Mouse (Mus musculus): Measurements from ENCODE around the gene Zranb3. TPM values are rescaled to one million over a fixed set of nuclear protein-coding genes. Genes with fewer than 3 reads are reported as not detected.

Zranb3 gene
- total RNA-seq, 4 experiments from 2014 or later: 3.5 to 5.7 (median 5.3) TPM

DNA sequence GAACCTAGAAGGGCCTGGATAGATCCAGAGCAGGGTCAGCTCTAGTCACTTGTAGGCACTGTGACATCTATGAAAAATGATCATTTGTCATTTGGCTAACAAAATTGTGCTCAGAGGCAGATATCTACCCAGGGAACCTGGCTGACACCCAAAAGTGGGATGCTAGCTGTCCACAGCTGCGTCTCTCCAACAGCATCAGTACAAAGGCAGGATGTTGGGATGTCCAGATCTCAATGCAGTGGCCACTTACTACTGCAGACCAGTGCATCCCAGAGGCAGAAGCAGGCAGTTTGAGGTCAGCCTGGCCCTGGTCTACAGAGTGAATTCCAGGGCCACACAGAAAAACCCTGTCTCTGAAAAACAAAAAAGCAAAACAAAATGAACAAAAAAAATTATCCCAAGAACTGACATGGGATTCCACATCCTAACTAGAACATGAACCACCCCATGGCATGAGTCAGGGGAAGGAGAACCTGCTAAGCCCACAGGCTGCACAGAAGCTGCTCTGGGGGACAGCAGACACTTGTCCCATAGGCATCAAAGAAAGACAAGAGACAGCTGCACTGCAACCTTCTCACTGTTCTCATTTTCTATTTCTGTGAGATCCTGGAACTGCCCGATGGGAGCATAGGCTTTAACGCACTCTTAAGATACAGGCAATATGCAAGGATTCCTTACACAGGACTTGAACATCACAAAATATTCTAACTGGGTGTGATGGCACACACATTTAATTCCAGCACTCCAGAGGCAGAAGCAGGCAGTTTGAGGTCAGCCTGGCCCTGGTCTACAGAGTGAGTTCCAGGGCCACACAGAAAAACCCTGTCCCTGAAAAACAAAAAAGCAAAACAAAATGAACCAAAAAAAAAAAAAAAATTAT, 156.9 kb downstream of the Zranb3 start:
- no peak for DNase-seq (ENCODE audit: low spot score)

DNA sequence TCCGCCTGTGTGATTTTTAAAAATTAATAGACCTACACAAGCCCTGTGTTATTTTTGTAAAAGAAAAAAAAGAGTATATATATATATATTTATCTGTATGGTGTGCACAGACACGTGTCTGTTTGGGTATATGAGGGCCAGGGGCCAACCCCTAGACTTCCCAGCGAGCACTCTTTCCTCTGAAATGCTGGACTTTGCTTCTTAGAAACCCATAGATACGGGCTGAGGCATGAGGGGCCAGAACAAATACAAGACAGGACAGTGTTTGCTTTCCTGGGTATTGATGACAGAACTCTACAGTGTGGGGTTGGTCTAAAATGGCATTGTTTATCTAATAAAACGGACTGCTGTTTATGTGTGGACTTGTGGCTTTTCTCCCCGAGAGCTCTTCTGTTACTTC, 159.3 kb downstream of the Zranb3 start:
- DNase-seq (ENCODE audit: low spot score): no peak

DNA sequence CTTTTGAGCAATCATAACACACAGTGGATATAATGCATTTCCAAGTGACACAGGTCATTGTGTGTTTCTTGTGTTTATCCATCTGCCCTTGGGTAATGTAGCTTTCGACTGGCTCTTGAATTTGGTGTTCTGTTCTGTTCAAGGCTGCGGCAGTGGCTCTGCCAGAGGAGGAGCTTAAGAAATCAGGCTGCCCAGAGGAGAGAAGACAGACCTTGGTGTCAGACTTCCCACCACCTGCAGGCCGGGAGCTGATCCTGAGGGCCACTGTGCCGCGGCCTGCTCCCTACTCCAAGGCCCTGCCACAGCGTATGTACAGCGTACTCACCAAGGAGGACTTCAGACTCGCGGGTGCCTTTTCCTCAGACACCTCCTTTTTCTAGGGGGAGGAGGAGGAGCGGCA, 160.6 kb downstream of the Zranb3 start:
- no peak for DNase-seq (ENCODE audit: low spot score)

GRCm38 (mm10) chr1:127937277-127937676, 165.6 kb downstream of the Zranb3 start:
- no peak for DNase-seq (ENCODE audit: low spot score)

GRCm38 (mm10) chr1:127934322-127934721, 168.5 kb downstream of the Zranb3 start:
- DNase-seq (ENCODE audit: low spot score): no peak

DNA sequence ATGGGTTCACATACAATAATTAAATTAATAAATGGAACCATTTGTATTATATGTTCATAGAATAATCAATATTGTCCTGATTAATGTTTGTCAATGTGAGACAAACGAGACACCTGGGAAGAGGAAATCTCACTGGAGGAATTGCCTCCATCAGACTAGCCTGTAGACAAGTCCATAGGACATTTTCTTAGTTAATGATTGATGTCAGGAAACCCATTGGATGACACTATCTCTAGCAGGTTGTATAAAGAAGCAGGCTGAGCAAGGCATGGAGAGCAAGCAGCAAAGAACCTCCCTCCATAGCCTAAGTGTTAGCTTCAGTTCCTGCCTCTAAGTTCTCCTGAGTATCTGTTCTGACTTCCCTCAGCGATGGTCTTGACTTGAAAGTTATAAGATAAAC, 169.4 kb downstream of the Zranb3 start:
- DNase-seq (ENCODE audit: low spot score): no peak

GRCm38 (mm10) chr1:127915802-127916201, 187.0 kb downstream of the Zranb3 start:
- DNase-seq (ENCODE audit: low spot score): no peak

DNA sequence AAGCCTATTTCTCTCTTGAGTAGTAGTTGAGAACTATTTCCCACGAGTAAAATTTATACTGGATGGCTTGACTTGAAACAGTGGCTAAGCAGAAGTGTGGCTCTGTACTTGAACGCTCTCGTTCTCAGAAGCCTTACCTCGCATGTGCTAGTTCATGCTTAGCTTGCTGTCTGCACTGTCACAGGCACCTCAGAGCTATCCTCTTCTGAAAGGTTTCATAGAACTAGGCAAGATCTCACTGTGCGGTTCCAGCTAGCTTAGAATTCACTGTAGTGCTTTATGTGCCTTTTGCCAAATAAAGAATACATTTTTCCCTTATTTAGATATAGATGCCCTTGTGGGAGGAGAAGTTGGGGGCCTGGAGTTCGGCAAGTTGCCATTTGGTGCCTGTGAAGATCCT, 187.5 kb downstream of the Zranb3 start:
- DNase-seq (ENCODE audit: low spot score): no peak

- DNase-seq (ENCODE audit: low spot score): no peak
These were observed 189.7 kb downstream of the Zranb3 start for GRCm38 (mm10) chr1:127913116-127913515.

DNA sequence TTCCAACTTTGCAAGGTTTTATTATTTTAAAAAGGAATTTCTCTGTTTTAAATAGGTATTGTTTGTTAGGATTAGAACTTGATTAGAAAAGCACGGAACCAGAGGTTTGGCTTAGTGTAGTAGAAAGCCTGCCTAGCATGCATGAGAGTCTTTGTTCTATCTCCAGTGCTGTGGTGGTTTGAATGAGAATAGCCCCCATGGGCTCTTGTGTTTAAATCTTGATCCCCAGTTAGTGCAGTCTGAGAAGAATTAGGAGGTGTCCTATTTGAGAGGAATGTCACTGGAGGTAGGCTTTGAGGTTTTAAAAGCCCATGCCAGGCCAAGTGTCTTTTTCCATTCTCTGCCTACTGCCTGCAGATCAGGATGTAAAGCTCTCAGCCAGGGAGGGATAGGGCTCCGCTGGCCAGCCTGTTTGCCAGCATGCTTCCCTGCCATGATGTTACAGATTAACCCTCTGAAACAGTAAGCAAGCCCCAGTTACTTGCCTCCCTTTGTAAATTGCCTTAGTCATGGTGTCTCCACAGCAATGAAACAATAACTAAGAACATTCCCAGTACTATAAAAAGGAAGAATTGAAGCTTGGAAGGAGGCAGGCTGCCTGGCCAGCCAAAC, 198.0 kb downstream of the Zranb3 start:
- DNase-seq (ENCODE audit: low spot score): no peak

Other genes starting within 250 kb of the Zranb3 start
- under 1 TPM in 2 of 4 experiments, not detected in 2; 0.09 to 0.14 TPM for gene Map3k19, start 248.0 kb downstream of the Zranb3 start, total RNA-seq (2022)
- gene Rab3gap1, start 234.3 kb downstream of the Zranb3 start, total RNA-seq (2022): 10 to 100 TPM; 35.5 to 39.8 (median 38.6) TPM
- 10 to 100 TPM; 47.7 to 53.2 (median 48.9) TPM for gene R3hdm1, start 254 bp upstream of the Zranb3 start, total RNA-seq (2022)
- gene Ubxn4, start 140.9 kb upstream of the Zranb3 start, total RNA-seq (2022): 10 to 100 TPM; 35.4 to 43.4 (median 40.7) TPM
- gene Lct, start 225.3 kb upstream of the Zranb3 start, total RNA-seq (2022): not detected

All from heart, adult 8-10 months (tissue).